Mouse (Mus musculus) forebrain, postnatal 0 days (tissue): ENCODE results near the gene Fam222b. TPM values are rescaled to one million over a fixed set of nuclear protein-coding genes. Genes with fewer than 3 reads are reported as not detected.

Experiments
- ATAC-seq: fragments of 200-750 bp; cut with Nextera tagmentation; 2 replicates; pipeline ENCODE4 v1.8.0; 2017; ENCODE audit warnings: mild to moderate bottlenecking, moderate library complexity
- DNase-seq: peaks from one replicate; pipeline ENCODE4 v3.0.0-alpha.2; 2015
- H3K27ac ChIP-seq: fragments of 300-500 bp; sonication (generic); 2 replicates; pipeline ENCODE4 v1.5.1; 2014; ENCODE audit warnings: low read depth, mild to moderate bottlenecking, antibody characterized with exemption, low read length, moderate library complexity, mixed read lengths
- H3K27me3 ChIP-seq: fragments of 300-500 bp; sonication (generic); 2 replicates; pipeline ENCODE4 v1.6.1; 2014; ENCODE audit warnings: mild to moderate bottlenecking, low read length, mixed read lengths; ENCODE audit not compliant: insufficient read depth
- H3K36me3 ChIP-seq: fragments of 300-500 bp; sonication (generic); 2 replicates; pipeline ENCODE4 v1.6.1; 2014; ENCODE audit warnings: mild to moderate bottlenecking, moderate library complexity; ENCODE audit not compliant: insufficient read depth
- H3K4me1 ChIP-seq: fragments of 300-500 bp; sonication (generic); 2 replicates; pipeline ENCODE4 v1.6.1; 2014; ENCODE audit warnings: antibody characterized with exemption; ENCODE audit not compliant: insufficient read depth
- H3K4me2 ChIP-seq: fragments of 300-500 bp; sonication (generic); 2 replicates; pipeline ENCODE4 v1.6.1; 2014; ENCODE audit warnings: low read depth, mild to moderate bottlenecking, moderate library complexity
- H3K4me3 ChIP-seq: fragments of 300-500 bp; sonication (generic); 2 replicates; pipeline ENCODE4 v1.5.1; 2014; ENCODE audit warnings: low read depth, low read length, mixed read lengths
- H3K9ac ChIP-seq: fragments of 300-500 bp; sonication (generic); 2 replicates; pipeline ENCODE4 v1.6.1; 2014; ENCODE audit warnings: mild to moderate bottlenecking
- H3K9me3 ChIP-seq: fragments of 300-500 bp; sonication (generic); 2 replicates; pipeline ENCODE4 v1.6.1; 2016; ENCODE audit warnings: low read length
- CTCF ChIP-seq: sonication (generic); IDR thresholded peaks from 2 replicates; pipeline ENCODE4 v1.5.1; 2016; ENCODE audit warnings: antibody characterized with exemption, control low read depth, low read depth
- WGBS: fragments of 180-500 bp; shearing (Covaris S2); extraction: QIAGEN DNeasy Blood & Tissue Kit; methylation state at CpG from one replicate; pipeline ENCODE4 v1.1.7; 2014; 5-methylcytosine and 5-hydroxymethylcytosine counted together
- microRNA counts: library from miRNA; unstranded; fragments of <30 nt; microRNA quantifications from one replicate; lab custom pipeline; 2015
- microRNA-seq, 2 experiments: library from miRNA; unstranded; fragments of <30 nt; microRNA quantifications; one replicate each; pipeline ENCODE4; 2016
- polyA plus RNA-seq: library from polyadenylated mRNA; unstranded; fragments of >200 nt; fragmentation: Nextera tagmentation; extraction: Ambion mirVana; gene quantifications from 2 replicates; pipeline ENCODE4 v1.2.1, GENCODE M21; 2015
- total RNA-seq: library from RNA; depleted of rRNA; stranded (reverse); fragments of >200 nt; gene quantifications from 2 replicates; pipeline ENCODE4 v1.2.3, GENCODE M21; 2014; rRNA removed

Fam222b gene
- total and polyA plus RNA-seq, 2 experiments from 2014 or later: 24.0 to 24.6 TPM

DNA sequence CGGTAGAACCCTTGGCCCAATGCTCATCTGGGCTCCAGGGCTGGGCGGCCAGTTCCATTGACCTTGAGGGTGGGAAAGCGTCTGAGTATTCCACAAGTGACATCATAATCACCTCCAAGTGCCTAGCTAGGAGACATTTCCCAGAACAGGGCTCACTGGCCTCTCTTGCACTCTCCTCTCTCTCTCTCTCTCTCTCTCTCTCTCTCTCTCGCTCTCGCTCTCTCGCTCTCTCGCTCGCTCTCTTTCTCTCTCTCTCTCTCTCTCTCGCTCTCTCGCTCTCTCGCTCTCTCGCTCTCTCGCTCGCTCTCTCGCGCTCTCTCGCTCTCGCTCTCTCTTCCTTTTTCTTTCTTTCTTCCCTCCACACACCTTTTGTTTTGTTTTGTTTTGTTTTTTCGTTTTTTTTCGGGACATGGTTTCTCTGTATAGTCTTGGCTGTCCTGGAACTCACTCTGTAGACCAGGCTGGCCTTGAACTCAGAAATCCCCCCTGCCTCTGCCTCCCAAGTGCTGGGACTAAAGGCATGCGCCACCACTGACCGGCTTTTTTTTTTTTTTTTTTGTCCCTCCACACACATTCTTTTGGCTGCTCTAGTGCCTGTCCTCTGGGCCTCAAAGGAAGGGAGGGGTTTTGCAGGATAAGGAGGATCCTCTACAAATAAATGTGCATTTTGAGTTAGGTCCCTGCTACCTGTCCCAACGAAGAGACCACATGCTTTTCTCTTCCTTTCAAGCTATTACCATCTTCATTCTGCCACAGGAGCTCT, 100.8 kb downstream of the Fam222b start:
- Histone ChIP-seq H3K36me3 (peaks cover 24% of the 10 kb centered on the region), H3K9me3 (no peaks in the 10 kb centered on the region), H3K27me3 (no peaks in the 10 kb centered on the region), H3K27ac (no peak overlapping the region), H3K4me1 (0 out of 2 replicates have a peak, but pooled peaks cover 1% of the 10 kb centered on the region), H3K4me2 (peak overlapping the region; percentile 44), H3K9ac (no peak overlapping the region), H3K4me3 (peak overlapping the region; percentile 24)
- no peak for TF ChIP-seq CTCF
- ATAC-seq (no peak), DNase-seq (no peak)
- 63% methylated on average over 23 of the region's 23 CpGs for WGBS

DNA sequence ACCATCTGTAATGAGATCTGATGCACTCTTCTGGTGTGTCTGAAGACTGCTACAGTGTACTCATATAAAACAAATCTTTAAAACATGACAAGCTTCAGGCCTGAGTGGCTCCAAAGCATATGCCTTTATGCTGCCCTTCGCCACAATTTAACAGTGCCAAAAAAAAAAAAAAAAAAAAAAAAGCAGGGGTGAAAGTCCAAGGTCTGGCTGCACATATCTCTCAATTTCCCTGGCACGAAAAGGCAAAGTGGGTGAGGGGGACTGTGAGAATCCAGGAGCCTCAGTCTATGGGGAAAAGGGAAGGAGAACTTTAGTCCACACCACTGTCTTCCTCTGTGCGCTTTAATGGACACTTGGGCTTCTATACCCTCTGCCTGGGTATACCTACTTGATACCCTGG, 107.9 kb downstream of the Fam222b start:
- peaks cover 24% of the 10 kb centered on the region for H3K36me3 ChIP-seq
- no peak for ATAC-seq
- no peak for DNase-seq
- no peak overlapping the region for H3K4me3 ChIP-seq
- H3K27ac ChIP-seq: no peak overlapping the region
- no peak overlapping the region for H3K4me2 ChIP-seq
- 92% methylated on average over 3 of the region's 3 CpGs for WGBS
- no peak for TF ChIP-seq CTCF
- H3K9me3 ChIP-seq: no peaks in the 10 kb centered on the region
- H3K4me1 ChIP-seq: no peaks in the 10 kb centered on the region
- no peak overlapping the region for H3K9ac ChIP-seq
- H3K27me3 ChIP-seq: no peaks in the 10 kb centered on the region

DNA sequence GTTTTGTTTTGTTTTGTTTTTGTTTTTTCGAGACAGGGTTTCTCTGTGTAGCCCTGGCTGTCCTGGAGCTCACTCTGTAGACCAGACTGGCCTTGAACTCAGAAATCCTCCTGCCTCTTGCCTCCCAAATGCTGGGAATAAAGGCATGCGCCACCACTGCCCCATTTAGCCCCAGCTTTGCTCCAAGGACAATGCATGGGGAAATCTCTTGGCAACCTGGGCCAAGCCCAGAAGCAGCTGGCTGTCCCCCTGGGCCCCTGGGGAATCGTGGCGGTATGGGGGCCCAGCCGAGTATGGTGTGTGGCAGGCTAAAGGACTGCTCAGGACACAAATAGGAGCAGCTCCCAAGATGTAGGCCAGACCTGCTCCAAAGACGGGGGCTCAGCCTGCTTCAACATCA, 109.8 kb downstream of the Fam222b start:
- H3K27ac ChIP-seq: no peak overlapping the region
- DNase-seq (no peak), ATAC-seq (no peak)
- WGBS: 78% methylated on average over 6 of the region's 6 CpGs
- no peaks in the 10 kb centered on the region for H3K4me1 ChIP-seq
- H3K4me3 ChIP-seq: no peak overlapping the region
- H3K27me3 ChIP-seq: no peaks in the 10 kb centered on the region
- H3K36me3 ChIP-seq: peaks cover 43% of the 10 kb centered on the region
- no peak for TF ChIP-seq CTCF
- no peak overlapping the region for H3K9ac ChIP-seq
- H3K9me3 ChIP-seq: no peaks in the 10 kb centered on the region
- H3K4me2 ChIP-seq: no peak overlapping the region

DNA sequence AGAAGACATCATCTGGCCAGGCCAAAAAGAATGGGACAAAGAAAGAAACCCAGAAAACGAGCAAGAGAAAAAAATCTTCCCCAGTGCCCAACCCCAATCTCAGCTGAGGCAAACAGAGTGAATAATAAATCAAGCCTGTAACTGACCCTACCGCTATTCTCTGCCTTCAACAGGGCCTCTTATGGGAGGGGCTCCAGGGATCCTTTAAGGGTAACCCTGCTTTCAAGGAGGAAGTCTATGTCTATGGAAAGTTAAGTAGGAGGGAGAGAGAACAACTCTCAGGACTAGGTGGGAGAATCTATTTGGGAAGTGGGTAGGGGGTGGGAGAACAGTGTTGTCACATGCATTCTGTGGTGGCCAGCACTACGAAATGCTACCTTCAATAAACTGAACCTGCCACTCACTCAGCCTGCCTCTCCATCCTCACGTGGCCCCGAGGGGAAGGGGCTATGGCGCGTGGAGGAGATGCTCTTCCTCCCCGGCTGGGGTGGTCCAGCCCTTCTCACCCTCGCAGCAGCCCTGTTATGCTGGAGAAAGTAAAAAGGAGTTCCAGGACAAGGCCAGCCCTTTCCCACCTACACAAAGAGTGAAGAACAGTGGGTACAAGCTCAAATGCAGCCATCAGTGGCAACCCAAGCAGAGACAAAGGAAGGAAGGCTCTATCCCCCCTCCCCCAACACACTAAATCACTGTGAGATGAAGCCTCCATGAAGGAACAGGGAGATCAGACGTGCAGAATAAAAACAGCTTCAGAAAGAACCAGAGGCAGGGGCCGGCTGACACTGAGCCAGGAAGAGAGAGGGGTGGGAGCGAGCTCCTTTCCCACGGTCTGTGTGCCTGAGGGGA, 111.1 kb downstream of the Fam222b start:
- peak; percentile 23; the same call in 1 of the 2 replicates for ATAC-seq
- TF ChIP-seq CTCF: no peak
- no peak overlapping the region for H3K4me2 ChIP-seq
- H3K27me3 ChIP-seq: no peaks in the 10 kb centered on the region
- H3K36me3 ChIP-seq: peaks cover 56% of the 10 kb centered on the region
- H3K4me1 ChIP-seq: no peaks in the 10 kb centered on the region
- 65% methylated on average over 13 of the region's 13 CpGs for WGBS
- no peak for DNase-seq
- H3K27ac ChIP-seq: peak overlapping the region; percentile 40; the same call in 1 of the 2 replicates
- H3K9me3 ChIP-seq: no peaks in the 10 kb centered on the region
- no peak overlapping the region for H3K4me3 ChIP-seq
- H3K9ac ChIP-seq: no peak overlapping the region

MicroRNAs within 50 kb of the gene (microRNA counts, 519-probe panel; counts per million panel counts)
- microRNA mmu-miR-144 (lab: Ali Mortazavi, UCI): 4,084 counts per million, percentile 47 among the panel's probes with 10 or more counts
- microRNA mmu-miR-451 (lab: Ali Mortazavi, UCI): 4,390 counts per million, percentile 55 among the panel's probes with 10 or more counts

Small RNA genes within 50 kb of the gene (microRNA-seq; reads per million reads assigned to microRNA genes)
- gene Mir144 (26.7 to 40.0 reads per million in 2 experiments), gene Mir451a (0 reads per million in 2 experiments), gene Mir451b (0 reads per million in 2 experiments), gene Mir7653 (0 to 0.61 reads per million in 2 experiments)

Other genes starting within 250 kb of the Fam222b start
- gene Pipox, start 200.6 kb upstream of the Fam222b start, total RNA-seq: 3.8 and 6.8 TPM in 2 replicates
- gene Pipox, start 200.6 kb upstream of the Fam222b start, polyA plus RNA-seq: 3.7 and 4.2 TPM in 2 replicates
- 150 and 194 TPM in 2 replicates for gene Sez6, start 163.9 kb upstream of the Fam222b start, total RNA-seq
- gene Sez6, start 163.9 kb upstream of the Fam222b start, polyA plus RNA-seq: 183 and 214 TPM in 2 replicates
- gene Phf12, start 111.9 kb upstream of the Fam222b start, total RNA-seq: 35.9 and 49.3 TPM in 2 replicates
- gene Phf12, start 111.9 kb upstream of the Fam222b start, polyA plus RNA-seq: 6.2 and 9.1 TPM in 2 replicates
- gene Dhrs13, start 62.4 kb upstream of the Fam222b start, total RNA-seq: 48.4 and 59.2 TPM in 2 replicates
- 40.5 and 48.4 TPM in 2 replicates for gene Dhrs13, start 62.4 kb upstream of the Fam222b start, polyA plus RNA-seq
- gene Flot2, start 56.7 kb upstream of the Fam222b start, total RNA-seq: 77.1 and 83.9 TPM in 2 replicates
- gene Flot2, start 56.7 kb upstream of the Fam222b start, polyA plus RNA-seq: 101 and 105 TPM in 2 replicates
- 27.4 and 30.3 TPM in 2 replicates for gene Eral1, start 14.3 kb upstream of the Fam222b start, total RNA-seq
- gene Eral1, start 14.3 kb upstream of the Fam222b start, polyA plus RNA-seq: 25.5 and 26.7 TPM in 2 replicates
- 99.0 and 107 TPM in 2 replicates for gene Traf4, start 70.9 kb downstream of the Fam222b start, total RNA-seq
- 104 and 131 TPM in 2 replicates for gene Traf4, start 70.9 kb downstream of the Fam222b start, polyA plus RNA-seq
- 4.7 and 6.1 TPM in 2 replicates for gene Nek8, start 82.0 kb downstream of the Fam222b start, total RNA-seq
- 5.5 and 5.7 TPM in 2 replicates for gene Nek8, start 82.0 kb downstream of the Fam222b start, polyA plus RNA-seq
- gene Tlcd1, start 82.1 kb downstream of the Fam222b start, total RNA-seq: 15.3 and 22.0 TPM in 2 replicates
- gene Tlcd1, start 82.1 kb downstream of the Fam222b start, polyA plus RNA-seq: 13.9 and 19.0 TPM in 2 replicates
- gene Rpl23a, start 88.9 kb downstream of the Fam222b start, total RNA-seq: 772 and 968 TPM in 2 replicates
- 938 and 1,223 TPM in 2 replicates for gene Rpl23a, start 88.9 kb downstream of the Fam222b start, polyA plus RNA-seq
- gene Rab34, start 93.8 kb downstream of the Fam222b start, total RNA-seq: 76.9 and 83.5 TPM in 2 replicates
- 50.8 and 55.5 TPM in 2 replicates for gene Rab34, start 93.8 kb downstream of the Fam222b start, polyA plus RNA-seq
- 0.81 and 2.4 TPM in 2 replicates for gene Proca1, start 98.7 kb downstream of the Fam222b start, total RNA-seq
- gene Proca1, start 98.7 kb downstream of the Fam222b start, polyA plus RNA-seq: 2.5 and 3.3 TPM in 2 replicates
- 76.2 and 76.4 TPM in 2 replicates for gene Sdf2, start 151.1 kb downstream of the Fam222b start, total RNA-seq
- gene Sdf2, start 151.1 kb downstream of the Fam222b start, polyA plus RNA-seq: 92.1 and 92.8 TPM in 2 replicates
- 31.8 and 44.1 TPM in 2 replicates for gene Supt6, start 151.3 kb downstream of the Fam222b start, total RNA-seq
- gene Supt6, start 151.3 kb downstream of the Fam222b start, polyA plus RNA-seq: 15.9 and 21.6 TPM in 2 replicates
- gene 2610507B11Rik, start 167.1 kb downstream of the Fam222b start, total RNA-seq: 58.6 and 70.2 TPM in 2 replicates
- gene 2610507B11Rik, start 167.1 kb downstream of the Fam222b start, polyA plus RNA-seq: 34.6 and 49.4 TPM in 2 replicates
- 0.38 and 0.62 TPM in 2 replicates for gene BC030499, start 196.2 kb downstream of the Fam222b start, total RNA-seq
- not detected in 2 replicates for gene BC030499, start 196.2 kb downstream of the Fam222b start, polyA plus RNA-seq
- gene Spag5, start 206.9 kb downstream of the Fam222b start, total RNA-seq: 5.7 and 6.5 TPM in 2 replicates
- gene Spag5, start 206.9 kb downstream of the Fam222b start, polyA plus RNA-seq: 3.5 and 4.8 TPM in 2 replicates
- 187 and 207 TPM in 2 replicates for gene Aldoc, start 228.3 kb downstream of the Fam222b start, total RNA-seq
- gene Aldoc, start 228.3 kb downstream of the Fam222b start, polyA plus RNA-seq: 182 and 219 TPM in 2 replicates
- gene Pigs, start 233.8 kb downstream of the Fam222b start, total RNA-seq: 33.0 and 43.1 TPM in 2 replicates
- gene Pigs, start 233.8 kb downstream of the Fam222b start, polyA plus RNA-seq: 63.7 and 76.8 TPM in 2 replicates
- gene Unc119, start 248.8 kb downstream of the Fam222b start, total RNA-seq: 86.5 and 99.7 TPM in 2 replicates
- 72.2 and 72.5 TPM in 2 replicates for gene Unc119, start 248.8 kb downstream of the Fam222b start, polyA plus RNA-seq